Mouse (Mus musculus) forebrain, embryonic 14.5 days (tissue): ENCODE results near the gene Rasl11a. TPM values are rescaled to one million over a fixed set of nuclear protein-coding genes. Genes with fewer than 3 reads are reported as not detected.

ENCODE experiments used
- ATAC-seq: fragments of 200-750 bp; cut with Nextera tagmentation; 2 replicates; pipeline ENCODE4 v1.8.0; 2017; ENCODE audit warnings: mild to moderate bottlenecking, moderate library complexity
- DNase-seq: peaks from one replicate; pipeline ENCODE4 v3.0.0-alpha.2; 2015; ENCODE audit warnings: low spot score
- H3K27ac ChIP-seq: fragments of 300-500 bp; sonication (generic); 2 replicates; pipeline ENCODE4 v1.5.1; 2014; ENCODE audit warnings: low read depth, mild to moderate bottlenecking, control low read depth, low read length, moderate library complexity
- H3K27me3 ChIP-seq: fragments of 300-500 bp; sonication (generic); replicated peaks from 2 replicates; pipeline ENCODE4 v1.6.1; 2014; ENCODE audit warnings: low read length, control low read depth, mixed read lengths; ENCODE audit not compliant: control insufficient read depth, insufficient read depth
- H3K36me3 ChIP-seq: fragments of 300-500 bp; sonication (generic); 2 replicates; pipeline ENCODE4 v1.6.1; 2014; ENCODE audit warnings: low read length, control low read depth; ENCODE audit not compliant: control insufficient read depth, insufficient read depth
- H3K4me1 ChIP-seq: fragments of 300-500 bp; sonication (generic); 2 replicates; pipeline ENCODE4 v1.6.1; 2014; ENCODE audit warnings: antibody characterized with exemption, low read length, control low read depth; ENCODE audit not compliant: control insufficient read depth, insufficient read depth
- H3K4me2 ChIP-seq: fragments of 300-500 bp; sonication (generic); 2 replicates; pipeline ENCODE4 v1.6.1; 2014; ENCODE audit warnings: mild to moderate bottlenecking, control low read depth, low read length
- H3K4me3 ChIP-seq: fragments of 300-500 bp; sonication (generic); 2 replicates; pipeline ENCODE4 v1.5.1; 2014; ENCODE audit warnings: low read depth, low read length, control low read depth
- H3K9ac ChIP-seq: fragments of 300-500 bp; sonication (generic); 2 replicates; pipeline ENCODE4 v1.6.1; 2014; ENCODE audit warnings: mild to moderate bottlenecking, low read length, control low read depth, moderate library complexity
- H3K9me3 ChIP-seq: fragments of 300-500 bp; sonication (generic); replicated peaks from 2 replicates; pipeline ENCODE4 v1.6.1; 2016; ENCODE audit warnings: low read length, control low read depth, mixed read lengths; ENCODE audit not compliant: control insufficient read depth
- WGBS: fragments of 180-500 bp; shearing (Covaris S2); extraction: QIAGEN DNeasy Blood & Tissue Kit; methylation state at CpG from one replicate; pipeline ENCODE4 v1.1.7; 2014; 5-methylcytosine and 5-hydroxymethylcytosine counted together
- polyA plus RNA-seq: library from polyadenylated mRNA; unstranded; fragments of >200 nt; fragmentation: Nextera tagmentation; extraction: Ambion mirVana; gene quantifications from 2 replicates; pipeline ENCODE4 v1.2.1, GENCODE M21; 2014

Rasl11a gene
- polyA plus RNA-seq, result 6.4 and 8.6 TPM in 2 replicates

- H3K27me3 ChIP-seq, result no peaks in the 10 kb centered on the region
- peak within 1 kb of the TSS; percentile 69 for H3K9ac ChIP-seq
- peak within 1 kb of the TSS; percentile 34 for H3K27ac ChIP-seq
- DNase-seq, result peak; percentile 91
- peak; percentile 96 for ATAC-seq
- 0% methylated on average over 40 of the region's 40 CpGs for whole genome bisulfite sequencing
- H3K4me3 ChIP-seq, result peak within 1 kb of the TSS; percentile 55
- no peaks in the 10 kb centered on the region for H3K9me3 ChIP-seq
- H3K4me2 ChIP-seq, result peak within 1 kb of the TSS; percentile 92
- no peaks in the 10 kb centered on the region for H3K36me3 ChIP-seq
- peaks cover 8% of the 10 kb centered on the region for H3K4me1 ChIP-seq
Measured at GRCm38 (mm10) chr5:146844945-146845365, at the start of gene Rasl11a. Rasl11a (plus strand) TSS chr5:146845071.

- Histone ChIP-seq H3K9me3 (no peaks in the 10 kb centered on the region), H3K4me2 (no peak overlapping the region), H3K4me3 (no peak overlapping the region), H3K9ac (no peak overlapping the region), H3K36me3 (no peaks in the 10 kb centered on the region), H3K4me1 (peaks cover 13% of the 10 kb centered on the region; the same call in 1 of the 2 replicates), H3K27ac (no peak overlapping the region), H3K27me3 (no peaks in the 10 kb centered on the region)
- no peak for ATAC-seq
- DNase-seq, result no peak
- 67% methylated on average over 13 of the region's 13 CpGs for WGBS
Measured at GRCm38 (mm10) chr5:146795728-146796127, 49.1 kb upstream of the Rasl11a start.

- Histone ChIP-seq H3K4me3 (no peak overlapping the region), H3K36me3 (no peaks in the 10 kb centered on the region), H3K9ac (no peak overlapping the region), H3K4me2 (no peak overlapping the region), H3K27me3 (no peaks in the 10 kb centered on the region), H3K27ac (no peak overlapping the region), H3K9me3 (peaks cover 3% of the 10 kb centered on the region; the same call in 1 of the 2 replicates), H3K4me1 (peaks cover 5% of the 10 kb centered on the region; the same call in 1 of the 2 replicates)
- 69% methylated on average over 9 of the region's 9 CpGs for WGBS
- ATAC-seq (no peak), DNase-seq (no peak)
Measured at GRCm38 (mm10) chr5:146798031-146798430, 46.8 kb upstream of the Rasl11a start.

- DNase-seq, result no peak
- Histone ChIP-seq H3K27me3 (no peaks in the 10 kb centered on the region), H3K9me3 (peaks cover 3% of the 10 kb centered on the region; the same call in 1 of the 2 replicates), H3K4me1 (no peaks in the 10 kb centered on the region), H3K4me3 (no peak overlapping the region), H3K4me2 (no peak overlapping the region), H3K36me3 (no peaks in the 10 kb centered on the region), H3K9ac (no peak overlapping the region), H3K27ac (no peak overlapping the region)
- WGBS, result 83% methylated on average over 8 of the region's 8 CpGs
- no peak for ATAC-seq
Measured at GRCm38 (mm10) chr5:146806004-146806430, 38.9 kb upstream of the Rasl11a start.

GRCm38 (mm10) chr5:146809951-146810350 lies 34.9 kb upstream of the Rasl11a start:
- no peak overlapping the region for H3K9ac ChIP-seq
- DNase-seq (no peak), ATAC-seq (no peak)
- WGBS, result 79% methylated on average over 5 of the region's 5 CpGs
- H3K4me1 ChIP-seq, result no peaks in the 10 kb centered on the region
- H3K36me3 ChIP-seq, result no peaks in the 10 kb centered on the region
- no peak overlapping the region for H3K27ac ChIP-seq
- no peaks in the 10 kb centered on the region for H3K9me3 ChIP-seq
- H3K27me3 ChIP-seq, result no peaks in the 10 kb centered on the region
- no peak overlapping the region for H3K4me3 ChIP-seq
- no peak overlapping the region for H3K4me2 ChIP-seq

- no peak overlapping the region for H3K4me3 ChIP-seq
- H3K36me3 ChIP-seq, result no peaks in the 10 kb centered on the region
- DNase-seq (no peak), ATAC-seq (no peak)
- no peak overlapping the region for H3K27ac ChIP-seq
- H3K9ac ChIP-seq, result no peak overlapping the region
- WGBS, result 84% methylated on average over 5 of the region's 5 CpGs
- H3K9me3 ChIP-seq, result no peaks in the 10 kb centered on the region
- H3K27me3 ChIP-seq, result no peaks in the 10 kb centered on the region
- no peak overlapping the region for H3K4me2 ChIP-seq
- no peaks in the 10 kb centered on the region for H3K4me1 ChIP-seq
Measured at GRCm38 (mm10) chr5:146812866-146813265, 32.0 kb upstream of the Rasl11a start.

- ATAC-seq (no peak), DNase-seq (no peak)
- Histone ChIP-seq H3K9me3 (no peaks in the 10 kb centered on the region), H3K27ac (no peak overlapping the region), H3K9ac (no peak overlapping the region), H3K27me3 (no peaks in the 10 kb centered on the region), H3K36me3 (no peaks in the 10 kb centered on the region), H3K4me2 (no peak overlapping the region), H3K4me1 (no peaks in the 10 kb centered on the region), H3K4me3 (no peak overlapping the region)
- WGBS, result 88% methylated on average over 4 of the region's 4 CpGs
Measured at GRCm38 (mm10) chr5:146813421-146813820, 31.4 kb upstream of the Rasl11a start.

GRCm38 (mm10) chr5:146815394-146815793 lies 29.5 kb upstream of the Rasl11a start:
- WGBS, result 84% methylated on average over 4 of the region's 4 CpGs
- no peak for DNase-seq
- Histone ChIP-seq H3K27me3 (no peaks in the 10 kb centered on the region), H3K36me3 (no peaks in the 10 kb centered on the region), H3K4me1 (no peaks in the 10 kb centered on the region), H3K4me3 (no peak overlapping the region), H3K4me2 (no peak overlapping the region), H3K9ac (no peak overlapping the region), H3K27ac (no peak overlapping the region), H3K9me3 (no peaks in the 10 kb centered on the region)
- no peak for ATAC-seq

- Histone ChIP-seq H3K36me3 (no peaks in the 10 kb centered on the region), H3K4me3 (no peak overlapping the region), H3K4me1 (no peaks in the 10 kb centered on the region), H3K9ac (no peak overlapping the region), H3K27ac (no peak overlapping the region), H3K27me3 (no peaks in the 10 kb centered on the region), H3K9me3 (no peaks in the 10 kb centered on the region), H3K4me2 (no peak overlapping the region)
- ATAC-seq (no peak), DNase-seq (no peak)
- WGBS, result 80% methylated on average over 8 of the region's 8 CpGs
Measured at GRCm38 (mm10) chr5:146817583-146817982, 27.3 kb upstream of the Rasl11a start.
